Mouse (Mus musculus): Measurements from ENCODE around the gene Dclk2.

The Dclk2 gene

DNA sequence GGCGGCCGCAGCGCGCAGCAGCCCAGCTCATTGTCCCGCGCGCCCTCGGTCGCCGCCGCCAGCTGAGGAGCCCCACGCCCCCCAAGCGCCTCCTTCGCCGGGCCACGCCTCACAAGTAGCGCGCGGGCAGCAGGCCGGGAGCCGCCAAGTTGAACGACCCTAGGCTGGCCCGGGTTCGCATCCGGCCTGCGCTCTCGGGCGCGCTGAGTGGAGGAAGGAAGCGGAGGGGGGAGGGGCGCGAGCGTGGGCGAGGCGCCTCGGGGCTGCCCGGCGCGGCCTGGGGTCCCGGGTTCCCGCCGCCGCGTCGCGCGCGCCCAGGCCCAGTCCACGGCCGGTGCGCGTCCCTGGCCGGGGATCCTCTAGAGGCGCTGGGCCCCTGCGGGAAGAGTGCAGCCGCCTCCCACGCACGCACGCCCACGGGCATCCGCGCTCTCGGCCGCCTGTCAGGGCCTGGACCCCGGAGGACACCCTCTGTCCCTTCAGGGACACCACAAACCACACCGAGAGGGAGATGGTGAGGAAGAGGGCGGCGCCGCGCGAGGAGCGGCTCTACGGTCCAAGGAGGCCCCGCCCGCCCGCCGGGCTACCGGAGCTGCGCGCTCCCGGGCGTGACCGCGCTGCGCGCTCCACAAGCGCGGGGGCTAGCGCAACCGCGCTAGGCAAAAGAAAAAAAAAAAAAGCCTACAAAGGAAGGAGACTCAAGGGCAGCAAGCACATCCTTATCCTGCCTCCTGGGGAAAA, at the start of gene Dclk2:
TSS of gene Dclk2 (minus strand) at position 510 of the 741 bp plus-strand sequence.
- DNase-seq (ENCODE audit: extremely low spot score, low read depth, low spot score): peak; percentile 26

DNA sequence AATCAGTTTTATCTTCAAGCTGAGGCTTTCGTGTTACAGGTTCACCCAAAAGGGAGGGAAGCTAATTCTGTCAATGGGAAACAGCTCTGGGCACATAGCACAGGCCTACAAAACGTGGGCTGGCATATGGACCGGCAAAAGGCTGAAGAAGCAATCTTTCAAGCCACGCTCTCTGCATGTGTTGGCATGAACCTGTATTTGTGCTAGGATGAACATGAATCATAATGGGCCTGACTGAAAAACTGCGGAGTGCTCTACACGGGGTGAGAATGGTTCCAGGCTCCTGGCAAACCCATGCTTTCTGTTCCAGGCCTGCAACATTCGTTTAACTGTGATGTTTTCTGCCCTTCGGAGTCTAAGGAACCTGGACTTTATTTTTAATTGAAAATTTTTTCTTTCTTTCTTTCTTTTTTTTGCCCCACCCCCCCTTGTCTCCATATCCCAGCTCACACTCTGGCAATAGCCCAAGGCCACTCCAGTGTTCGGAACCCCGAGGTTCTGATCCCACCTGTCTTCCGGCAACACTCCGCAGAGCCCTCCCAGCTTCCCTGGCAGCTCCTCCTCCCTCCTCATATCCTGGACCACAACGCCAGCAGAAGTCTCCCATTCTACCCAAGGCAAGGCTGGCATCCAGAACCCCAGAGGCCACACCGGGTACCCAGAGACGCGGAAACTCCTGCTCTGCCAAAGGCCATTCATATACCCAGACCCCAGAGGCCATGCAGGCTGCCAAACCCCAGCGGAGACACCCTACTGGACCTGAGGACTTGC, 42.2 kb upstream of the Dclk2 start:
- no peak for DNase-seq (ENCODE audit: extremely low spot score, low read depth, low spot score)

DNA sequence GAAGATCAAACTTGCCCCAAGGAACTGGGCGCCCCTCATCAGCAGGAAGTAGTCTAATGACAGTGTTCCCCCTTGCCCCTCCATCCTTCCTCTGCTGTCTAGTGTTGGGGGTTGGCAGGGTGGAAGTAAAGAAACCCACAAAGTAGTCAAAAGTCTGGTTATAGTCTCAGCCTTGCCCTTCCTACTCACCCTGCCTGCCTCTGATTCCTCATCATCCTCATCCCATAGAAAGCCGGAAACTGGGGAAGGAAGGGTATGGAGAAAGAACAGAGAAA, 40.7 kb upstream of the Dclk2 start:
- no peak for DNase-seq (ENCODE audit: extremely low spot score, low read depth, low spot score)

DNA sequence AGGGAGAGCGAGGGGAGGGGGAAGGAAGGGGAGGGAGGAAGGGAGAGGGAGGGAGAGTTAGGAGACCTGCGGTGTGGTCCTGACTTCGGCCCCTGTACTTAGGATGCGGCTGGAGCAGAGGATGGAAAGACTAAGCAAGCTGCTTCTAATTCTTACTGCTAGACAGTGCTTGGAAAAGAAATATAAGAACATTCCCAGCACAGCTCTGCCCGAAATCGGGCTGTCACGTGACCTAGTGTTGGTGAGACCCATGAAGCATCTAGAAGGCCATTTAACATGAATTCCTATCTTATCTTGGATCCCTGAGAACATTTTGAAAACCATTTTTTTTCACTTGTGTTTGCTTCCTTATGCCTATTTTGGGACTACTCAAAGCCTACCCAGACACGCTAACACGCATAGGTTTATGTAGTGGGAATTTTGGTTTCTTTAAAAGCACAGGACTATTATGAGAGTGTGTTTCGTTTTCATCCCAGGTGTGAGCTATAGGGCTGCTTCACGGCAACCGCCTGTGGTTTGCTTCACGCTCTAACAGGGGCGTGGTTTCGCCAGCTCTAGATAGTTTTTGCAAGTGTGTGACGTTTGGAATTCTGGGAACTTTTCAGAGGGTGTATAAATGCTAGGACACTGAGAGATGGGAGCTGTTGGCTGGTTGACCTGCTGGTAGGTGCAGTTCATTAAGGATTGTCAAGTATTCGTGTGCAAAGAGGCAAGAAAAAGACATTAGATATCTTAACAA, 40.2 kb upstream of the Dclk2 start:
- DNase-seq (ENCODE audit: extremely low spot score, low read depth, low spot score): no peak

DNA sequence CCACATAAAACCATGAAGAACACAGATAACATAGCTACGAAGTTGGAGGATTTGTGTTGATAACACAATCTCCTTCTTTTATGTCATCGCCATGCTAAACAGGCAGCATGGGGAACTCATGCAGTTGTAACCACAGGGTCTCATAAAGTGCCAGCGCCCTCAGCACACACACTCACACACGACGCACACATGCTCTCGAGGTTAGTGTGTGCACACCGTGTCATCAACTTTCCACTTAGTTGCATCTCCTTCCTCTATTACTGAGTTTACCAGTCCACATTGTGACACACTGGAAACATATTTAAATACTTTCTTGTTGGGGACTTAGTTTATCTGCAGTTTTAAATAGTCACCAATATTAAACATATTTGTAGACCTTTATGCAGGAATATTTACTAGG, 38.4 kb upstream of the Dclk2 start:
- DNase-seq (ENCODE audit: extremely low spot score, low read depth, low spot score): no peak

DNA sequence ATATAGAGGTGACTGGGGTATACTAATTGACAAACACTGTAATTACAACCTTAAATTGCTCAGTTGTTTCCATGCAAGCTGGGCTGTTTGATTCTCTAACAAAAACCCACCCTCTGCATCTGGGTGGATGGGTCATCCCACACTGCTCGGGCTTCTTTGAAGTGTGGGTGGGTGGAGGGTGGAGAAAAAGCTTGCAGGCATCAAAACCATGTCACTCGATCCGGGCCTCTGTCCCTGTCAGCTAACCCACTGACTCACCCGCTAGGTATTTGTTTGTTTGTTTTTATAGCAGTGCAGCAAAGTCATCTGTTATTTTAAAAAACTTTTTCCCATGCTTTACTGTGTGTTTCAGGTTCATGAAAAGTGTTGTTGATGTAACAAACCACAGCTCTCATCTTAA, 34.7 kb upstream of the Dclk2 start:
- DNase-seq (ENCODE audit: extremely low spot score, low read depth, low spot score): no peak

DNA sequence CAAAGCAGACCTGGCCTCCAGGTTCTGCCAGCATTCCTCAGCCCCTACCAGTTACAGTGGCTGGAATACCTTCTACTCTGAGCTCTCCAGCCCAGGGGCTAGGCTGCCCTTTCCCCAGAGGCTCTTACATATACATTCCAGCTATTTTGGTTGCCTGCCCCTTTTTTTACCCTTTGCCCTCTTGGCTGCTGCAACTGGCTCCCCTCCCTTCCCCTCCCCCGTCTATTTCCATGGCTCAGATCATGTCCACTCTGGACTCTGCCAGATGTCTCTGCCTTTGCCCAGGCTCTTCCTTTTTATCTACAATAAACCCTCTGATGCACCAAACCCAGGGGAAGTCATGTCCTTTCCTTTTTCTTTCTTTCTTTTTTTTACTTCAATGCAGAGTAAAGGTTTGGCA, 33.9 kb upstream of the Dclk2 start:
- no peak for DNase-seq (ENCODE audit: extremely low spot score, low read depth, low spot score)

DNA sequence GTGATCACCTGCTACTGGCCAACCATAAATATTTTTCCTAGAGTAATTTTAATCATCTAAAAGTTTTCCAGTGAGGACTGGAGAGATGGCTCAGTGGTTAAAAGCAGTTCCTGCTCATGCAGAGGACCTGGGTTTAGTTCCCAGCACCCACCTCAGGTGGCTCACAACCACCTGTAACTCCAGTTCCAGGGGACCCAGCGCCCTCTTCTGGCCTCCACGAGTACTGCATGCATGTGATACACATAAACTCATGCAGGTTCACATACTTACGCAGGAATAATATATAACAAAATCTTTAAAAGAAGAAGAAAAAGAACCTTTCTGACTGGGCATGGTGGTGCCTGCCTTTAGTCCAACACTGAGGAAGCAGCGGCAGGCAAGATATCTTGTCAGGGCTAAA, 33.2 kb upstream of the Dclk2 start:
- DNase-seq (ENCODE audit: extremely low spot score, low read depth, low spot score): no peak

DNA sequence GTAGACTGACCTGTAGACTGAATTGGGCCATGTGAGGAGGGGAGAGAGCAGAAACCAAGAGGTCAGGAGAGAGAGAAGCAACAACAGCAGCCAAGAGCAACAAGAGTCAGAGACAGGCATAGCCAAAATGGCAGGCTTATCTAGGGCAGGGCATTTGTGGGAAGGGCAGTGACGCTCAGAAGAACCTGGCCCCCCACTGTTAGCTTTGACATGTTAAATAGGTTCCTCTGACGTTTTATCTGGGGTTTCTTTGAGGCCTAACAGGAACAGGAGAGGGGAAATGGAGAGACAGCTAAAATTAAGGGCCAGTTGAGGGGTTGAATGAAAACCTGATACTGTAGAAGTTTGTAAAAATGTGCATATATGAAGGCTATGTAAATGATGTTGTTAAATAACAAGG, 30.0 kb upstream of the Dclk2 start:
- no peak for DNase-seq (ENCODE audit: extremely low spot score, low read depth, low spot score)

DNA sequence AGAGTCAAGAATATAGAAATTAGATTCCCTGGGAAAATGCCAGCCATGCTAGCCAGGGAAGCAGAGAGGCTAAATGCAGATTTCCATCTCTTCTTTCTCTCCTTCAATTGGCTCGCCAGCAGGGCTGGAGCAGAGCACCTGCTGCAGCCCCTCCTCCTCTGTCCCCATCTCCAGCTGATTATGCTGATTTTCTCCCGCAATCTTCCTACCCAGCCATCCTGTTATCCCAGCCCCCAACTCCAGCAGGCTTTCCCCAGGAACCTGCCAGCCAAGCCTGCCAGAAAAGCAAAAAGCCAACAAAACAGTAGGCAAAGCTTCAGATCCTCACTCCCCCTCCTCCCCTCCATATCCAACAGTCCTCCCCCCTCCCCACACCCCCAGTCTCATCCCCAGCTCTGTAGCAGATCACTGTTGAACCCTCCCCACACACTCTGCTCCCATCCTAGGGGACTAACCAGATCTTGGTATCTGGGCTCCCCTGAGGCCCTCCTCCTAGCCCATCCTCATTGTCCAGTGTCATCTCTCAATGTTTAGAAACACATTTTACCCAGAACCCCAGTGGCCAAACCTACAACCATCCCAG, 15.7 kb upstream of the Dclk2 start:
- no peak for DNase-seq (ENCODE audit: extremely low spot score, low read depth, low spot score)

DNA sequence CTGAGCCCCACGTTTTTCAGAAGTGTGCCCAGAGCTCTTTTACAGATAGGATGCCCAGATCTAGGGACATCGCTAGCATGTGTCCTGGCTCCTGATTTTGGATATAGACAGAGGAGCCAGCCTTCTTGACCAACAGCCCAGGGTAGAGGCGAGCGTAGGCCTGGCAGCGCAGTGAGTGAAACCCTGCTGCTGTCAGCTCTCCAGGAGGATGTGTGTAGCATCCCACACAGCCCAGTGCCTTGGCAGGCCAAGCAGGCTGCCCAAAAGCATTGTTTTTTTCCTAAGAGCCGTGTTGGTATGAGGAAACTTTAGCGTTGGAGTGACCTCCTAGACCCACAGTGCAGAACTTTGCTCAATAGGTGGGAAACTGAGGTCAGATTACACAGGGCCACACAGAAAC, 12.8 kb upstream of the Dclk2 start:
- DNase-seq (ENCODE audit: extremely low spot score, low read depth, low spot score): no peak

DNA sequence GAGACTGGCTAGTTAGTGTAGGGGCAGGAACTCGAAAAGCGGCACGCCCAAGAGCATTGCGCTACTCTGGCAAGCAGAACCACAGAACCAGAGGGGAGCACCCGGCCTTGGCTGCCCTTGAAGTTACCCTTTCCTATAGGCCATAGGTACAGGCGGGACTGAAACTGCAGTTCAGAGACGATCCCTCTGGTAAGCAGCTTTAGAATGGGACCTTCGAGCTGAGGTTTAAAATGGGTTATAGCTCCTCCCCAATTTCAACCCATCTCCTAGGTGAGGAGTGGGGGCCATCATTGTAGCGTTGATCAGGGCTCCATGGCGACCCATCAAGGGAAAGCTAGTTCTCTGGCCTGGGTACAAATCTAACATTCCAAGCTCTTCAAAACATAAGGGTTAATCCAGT, 3.0 kb upstream of the Dclk2 start:
- DNase-seq (ENCODE audit: extremely low spot score, low read depth, low spot score): no peak

DNA sequence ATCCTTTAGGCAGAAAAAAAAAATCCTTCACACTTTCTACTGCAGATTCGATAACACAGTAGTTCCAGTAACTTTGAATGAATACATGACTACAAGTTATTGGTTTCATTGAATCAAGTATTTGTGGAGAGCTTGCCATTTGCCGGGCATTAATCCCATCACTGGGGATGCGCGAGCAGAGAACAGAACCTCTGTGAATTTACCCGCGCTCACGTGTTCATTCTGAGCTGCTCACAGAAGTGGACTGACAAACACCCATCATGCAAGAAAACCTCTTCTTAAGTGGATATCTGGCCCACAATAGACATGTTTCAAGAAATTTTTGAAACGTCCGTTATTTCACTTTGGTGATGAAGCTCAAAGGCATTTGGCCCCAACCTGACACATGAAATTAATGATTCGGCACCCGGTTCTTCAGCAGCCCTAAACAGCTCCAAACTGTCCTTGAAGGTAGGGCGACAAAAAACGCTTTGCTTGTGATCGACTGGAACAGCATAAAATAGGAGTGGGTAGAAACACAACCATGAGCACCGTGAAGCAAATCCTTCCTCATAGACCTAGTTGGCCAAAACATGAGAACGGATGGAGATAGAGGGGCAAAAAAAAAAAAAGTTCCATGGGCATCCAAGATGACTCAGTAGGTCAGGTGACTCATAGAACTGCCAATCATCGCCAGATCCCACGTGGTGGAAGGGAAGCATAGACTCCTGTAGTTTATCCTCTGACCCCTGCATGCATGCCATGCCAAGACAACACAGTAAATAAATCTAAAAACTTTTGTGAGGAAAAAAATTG, 726 bp upstream of the Dclk2 start:
- DNase-seq (ENCODE audit: extremely low spot score, low read depth, low spot score): no peak

DNA sequence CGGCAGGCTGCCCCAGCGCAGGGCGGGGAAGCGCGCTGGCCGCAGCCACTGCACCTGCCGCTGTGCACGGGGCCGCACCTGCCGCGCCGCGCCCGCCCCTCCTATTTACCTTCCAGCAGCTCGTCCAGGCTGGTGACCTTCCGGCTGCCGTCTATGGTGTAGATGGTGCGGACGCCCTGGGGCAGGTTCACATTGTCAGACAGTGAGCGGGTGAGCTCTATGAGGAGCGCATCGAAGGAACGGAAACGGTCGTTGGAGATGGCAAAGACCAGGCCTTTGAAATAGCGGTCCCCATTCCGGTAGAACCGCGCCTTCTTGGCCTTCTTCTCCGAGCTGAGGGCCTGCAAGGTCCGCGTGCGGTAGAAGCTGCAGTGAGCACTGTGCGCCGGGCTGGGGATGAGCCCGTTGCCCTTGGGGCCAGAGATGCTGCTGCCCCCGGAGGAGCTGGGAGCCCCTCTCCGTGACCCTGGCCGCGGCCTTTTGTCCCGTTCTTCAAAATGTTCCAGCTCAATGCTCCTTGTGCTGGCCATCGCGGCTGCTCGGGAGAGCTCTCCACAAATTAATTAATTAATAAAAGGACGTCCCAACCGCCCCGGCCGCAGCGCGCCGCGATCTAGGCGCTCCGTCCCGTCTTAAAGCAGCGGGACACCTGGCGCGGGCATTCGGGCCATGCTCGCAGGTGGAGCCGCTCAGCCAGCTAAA, 860 bp downstream of the Dclk2 start:
- DNase-seq (ENCODE audit: extremely low spot score, low read depth, low spot score): no peak

DNA sequence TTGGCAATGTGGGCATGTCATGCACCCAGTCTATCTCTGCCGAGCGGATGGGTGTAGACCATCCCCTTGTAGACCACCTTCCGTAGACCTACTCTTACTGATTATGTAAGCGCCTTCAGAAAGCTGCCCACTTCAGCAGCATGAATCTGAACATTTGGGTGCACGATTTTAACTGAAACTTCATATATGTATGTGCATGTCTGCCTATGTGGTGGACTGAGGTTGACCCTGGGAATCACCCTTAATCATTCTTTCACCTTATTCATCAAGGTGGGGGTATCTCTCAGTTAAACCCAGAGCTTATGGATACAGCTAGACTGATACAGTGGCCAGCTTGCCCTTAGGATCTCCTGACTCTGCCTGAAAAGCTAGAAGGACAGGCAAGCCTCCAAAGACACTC, 3.6 kb downstream of the Dclk2 start:
- no peak for DNase-seq (ENCODE audit: extremely low spot score, low read depth, low spot score)

DNA sequence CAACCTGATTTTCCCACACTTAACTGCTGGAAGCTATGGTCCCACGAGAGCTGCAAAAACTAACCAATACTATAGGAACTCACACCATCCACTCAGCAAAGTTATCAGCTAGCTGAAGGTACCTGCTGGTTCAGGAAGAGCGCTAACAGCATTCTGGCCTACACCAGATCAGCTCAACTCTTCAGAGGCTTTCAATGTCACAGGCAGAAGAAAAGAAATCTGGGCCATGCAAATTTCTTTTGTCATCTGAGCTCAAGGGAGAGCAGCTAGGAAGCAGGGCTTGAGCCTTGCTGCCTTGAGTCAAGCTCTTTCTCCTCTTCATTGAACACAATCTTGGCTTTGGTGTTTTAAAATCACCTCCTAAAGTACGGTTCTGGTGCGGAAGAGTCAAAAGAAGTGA, 4.0 kb downstream of the Dclk2 start:
- DNase-seq (ENCODE audit: extremely low spot score, low read depth, low spot score): no peak

DNA sequence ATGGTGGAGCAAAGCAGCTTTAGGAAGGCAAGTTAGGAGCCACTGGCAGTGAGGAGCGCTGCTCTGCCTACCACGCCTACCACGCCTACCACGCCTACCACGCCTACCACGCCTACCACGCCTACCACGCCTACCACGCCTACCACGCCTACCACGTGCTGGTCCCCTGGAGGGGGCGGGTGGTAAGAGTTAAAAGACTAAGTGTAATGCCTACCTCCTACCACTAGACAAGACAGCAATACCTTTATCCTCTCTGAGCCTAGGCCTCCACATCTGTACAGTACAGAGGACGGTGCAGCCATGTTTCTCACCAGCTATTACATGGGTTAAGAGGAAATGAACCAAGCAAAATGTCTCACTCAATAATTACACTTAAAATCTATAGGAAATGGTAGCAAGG, 5.4 kb downstream of the Dclk2 start:
- DNase-seq (ENCODE audit: extremely low spot score, low read depth, low spot score): no peak

DNA sequence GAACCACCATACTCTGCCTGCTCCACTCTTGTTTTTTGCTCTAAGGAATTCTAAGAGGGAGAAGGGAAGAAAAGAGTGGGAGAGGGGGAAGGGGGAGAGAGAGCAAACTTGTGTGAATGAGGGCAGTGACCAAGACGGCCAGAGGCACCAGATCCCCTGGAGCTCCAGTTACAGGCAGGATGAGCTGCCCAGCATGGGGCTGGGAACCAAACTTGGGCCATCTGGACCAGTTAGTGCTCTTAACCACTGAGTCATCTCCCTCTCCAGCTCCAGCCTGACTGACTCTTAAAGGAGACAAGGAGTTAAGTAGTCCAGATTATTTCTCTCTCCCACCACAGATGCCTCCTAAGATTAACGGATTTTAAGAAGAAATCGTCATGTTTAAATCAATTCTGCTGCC, 6.3 kb downstream of the Dclk2 start:
- DNase-seq (ENCODE audit: extremely low spot score, low read depth, low spot score): no peak

DNA sequence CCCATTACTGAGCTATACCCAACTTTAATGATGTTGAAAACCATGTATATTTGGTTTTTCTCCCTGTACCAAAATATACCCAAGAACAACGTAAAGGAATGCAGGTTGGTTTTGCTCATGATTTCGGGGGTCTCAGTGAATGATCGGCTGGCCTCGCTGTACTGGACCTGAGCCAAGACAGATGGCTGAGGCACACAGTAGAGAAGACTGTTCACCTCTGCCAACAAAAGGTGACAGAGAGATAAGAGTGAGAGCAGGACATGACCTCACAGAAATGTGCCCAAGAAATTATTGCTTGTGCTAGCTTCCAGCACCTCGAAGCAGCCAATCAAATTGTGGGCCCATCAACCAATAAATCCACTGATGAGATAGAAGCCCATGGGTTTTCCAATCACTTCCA, 22.3 kb downstream of the Dclk2 start:
- no peak for DNase-seq (ENCODE audit: extremely low spot score, low read depth, low spot score)

DNA sequence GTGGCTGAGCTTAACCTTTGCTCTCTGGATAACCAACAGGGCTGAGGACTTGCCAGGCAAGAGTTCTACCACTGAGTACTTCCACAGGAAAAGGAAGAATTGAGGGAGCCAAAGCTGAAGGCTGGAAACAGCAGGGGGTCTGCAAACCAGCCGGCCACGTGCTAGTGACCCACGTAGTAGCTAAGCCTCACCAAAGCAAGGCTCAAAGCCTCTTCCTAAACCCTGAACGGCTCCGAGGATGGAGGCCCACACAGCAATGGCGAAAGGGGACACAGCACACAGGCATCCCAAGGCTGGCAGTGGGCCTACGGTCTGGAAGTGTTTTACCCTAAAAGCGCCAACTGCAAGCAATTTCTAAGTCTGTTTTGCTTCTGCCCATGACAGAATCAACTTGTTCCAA, 23.1 kb downstream of the Dclk2 start:
- no peak for DNase-seq (ENCODE audit: extremely low spot score, low read depth, low spot score)

DNA sequence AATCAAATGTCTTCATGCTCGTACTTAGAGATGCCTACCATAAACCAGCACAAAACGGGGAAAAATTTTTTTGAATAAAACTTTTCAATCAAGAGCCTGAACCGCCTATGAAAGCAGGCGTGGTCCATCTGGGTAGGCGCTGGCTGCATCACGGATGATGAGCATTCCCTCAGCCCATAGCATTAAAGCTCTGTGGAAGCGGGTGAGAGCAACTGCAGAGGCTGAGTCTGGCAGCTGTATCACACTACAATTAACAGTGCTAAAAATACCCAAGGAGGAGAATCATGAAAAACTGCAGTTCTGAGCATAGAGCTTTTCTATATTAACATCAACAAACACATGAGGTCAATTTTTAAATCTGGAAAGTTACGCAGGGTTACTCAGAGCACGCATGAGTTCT, 23.6 kb downstream of the Dclk2 start:
- DNase-seq (ENCODE audit: extremely low spot score, low read depth, low spot score): no peak

Data from hindlimb bud, embryonic 11.5 days (tissue).